Mouse (Mus musculus) urinary bladder, postnatal 14 days (tissue): ENCODE measurements at regions not wholly inside any gene's neighbourhood (a gene's known extent, or its start where the extent isn't known, plus 50 kb on each side); places are given as distances from the start of the nearest gene placed in this dataset.

Experiments used
- DNase-seq: peaks from one replicate; pipeline ENCODE4 v3.0.0; 2021; ENCODE audit warnings: low spot score

GRCm38 (mm10) chr10:68378212-68378611 lies 99.7 kb upstream of the Arid5b start:
- no peak for DNase-seq

DNA sequence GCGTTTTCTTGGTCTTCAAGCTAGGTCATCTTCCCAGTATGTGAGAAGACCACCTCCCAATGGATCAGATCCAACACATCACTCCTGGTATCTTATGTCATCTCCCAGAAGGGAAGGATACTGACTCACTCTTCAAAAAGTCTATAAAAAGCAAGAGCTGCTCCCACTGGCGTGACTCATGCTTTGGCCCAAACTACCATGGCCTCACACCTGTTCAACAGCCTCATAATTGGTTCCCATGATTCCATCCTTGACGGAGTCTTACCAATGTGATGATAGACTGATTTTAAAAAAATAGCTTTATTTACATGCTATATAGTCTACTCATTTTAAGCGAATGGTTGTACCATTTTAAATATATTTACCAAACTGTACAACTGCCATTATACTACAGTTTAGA lies 98.9 kb upstream of the Arid5b start:
- DNase-seq = no peak

DNA sequence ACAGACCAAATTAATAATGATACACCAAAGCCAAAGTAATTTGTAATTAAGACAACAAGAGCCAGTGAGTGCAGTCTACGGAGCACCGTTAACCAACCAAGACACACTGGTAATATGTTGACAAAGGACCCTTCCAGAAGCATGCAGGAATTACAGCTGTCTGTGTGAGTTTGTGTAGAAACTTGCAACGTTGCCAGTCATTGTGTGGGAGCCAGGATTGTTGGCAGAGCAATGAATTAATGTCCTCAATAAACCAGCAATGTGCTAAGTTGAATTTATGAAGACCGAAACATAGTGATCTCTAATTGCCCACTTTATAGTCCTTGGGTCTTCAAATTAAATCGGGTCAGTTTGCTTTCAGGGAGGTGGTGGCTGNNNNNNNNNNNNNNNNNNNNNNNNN lies 95.3 kb upstream of the Arid5b start:
- no peak for DNase-seq

DNA sequence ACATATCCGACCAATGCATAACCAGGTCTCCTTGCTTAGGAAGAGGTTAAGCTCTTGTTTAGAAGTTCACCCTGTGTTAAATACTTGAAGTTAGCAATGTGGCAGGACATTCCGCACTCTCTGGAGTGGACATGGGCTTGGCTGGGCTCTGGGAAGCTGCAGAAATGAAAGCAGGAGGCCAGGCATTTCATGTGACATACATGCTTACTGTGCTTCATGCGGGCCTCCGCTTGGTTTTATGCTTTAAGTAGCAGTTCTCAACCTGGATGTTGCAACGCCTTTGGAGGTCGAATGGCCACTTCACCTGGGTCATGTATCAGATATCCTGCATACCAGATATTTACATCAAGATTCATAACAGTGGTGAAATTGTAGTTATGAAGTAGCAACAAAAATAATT lies 93.2 kb upstream of the Arid5b start:
- DNase-seq = no peak

GRCm38 (mm10) chr10:68370986-68371385 lies 92.4 kb upstream of the Arid5b start:
- DNase-seq = no peak

DNA sequence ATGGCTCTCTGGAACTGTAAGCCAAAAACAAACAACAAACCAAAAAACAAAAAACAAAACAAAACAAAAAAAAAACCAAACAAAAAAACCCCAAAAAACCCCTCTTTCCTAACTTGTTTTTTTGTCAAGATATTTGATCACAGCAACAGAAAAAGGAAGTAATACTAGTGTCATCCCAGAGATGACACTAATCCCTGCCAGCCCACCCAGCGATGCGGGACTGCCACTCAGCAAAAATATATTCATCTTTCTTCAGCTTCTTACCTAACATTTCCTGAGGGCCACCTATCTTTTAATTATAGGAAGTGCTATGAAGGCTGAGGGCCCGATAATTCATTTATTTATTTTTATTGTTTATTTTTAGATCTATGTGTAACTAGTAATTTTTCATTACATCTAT lies 88.3 kb upstream of the Arid5b start:
- DNase-seq = no peak

DNA sequence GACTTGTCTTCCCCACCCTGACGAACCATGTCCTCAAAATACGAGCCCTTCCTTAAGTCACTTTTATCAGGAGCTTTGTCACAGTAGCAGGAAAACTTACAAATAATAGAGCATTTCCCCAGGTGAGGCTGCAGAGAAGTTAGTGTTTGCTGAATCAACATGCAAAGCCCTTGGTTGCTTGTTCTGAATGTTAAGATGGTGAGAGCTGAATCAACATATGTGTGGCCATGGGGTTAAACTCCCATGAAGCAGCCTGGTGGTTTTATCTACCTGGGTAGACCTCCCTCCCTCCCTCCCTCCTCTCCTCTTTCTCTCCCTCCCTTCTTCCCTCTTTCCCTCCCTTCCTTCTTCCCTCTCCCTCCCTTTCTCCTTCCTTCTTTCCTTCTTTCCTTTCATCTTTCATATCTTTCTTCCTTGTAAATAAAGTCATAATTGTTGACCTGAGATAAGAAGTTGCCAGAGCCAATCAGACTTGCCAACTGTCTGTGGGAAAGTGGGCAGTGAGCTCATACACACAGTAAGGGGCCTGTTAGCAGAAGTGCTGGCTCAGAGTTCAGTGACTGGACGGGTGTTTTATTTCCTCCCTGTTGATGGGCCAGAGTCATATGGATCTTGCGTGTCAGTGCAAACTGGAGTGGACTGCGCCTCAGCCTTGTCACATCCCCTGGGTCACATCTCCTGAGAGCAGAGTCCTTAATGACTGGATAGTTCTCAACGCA lies 82.4 kb upstream of the Arid5b start:
- DNase-seq = no peak

GRCm38 (mm10) chr10:68359135-68359534 lies 80.6 kb upstream of the Arid5b start:
- DNase-seq = no peak

DNA sequence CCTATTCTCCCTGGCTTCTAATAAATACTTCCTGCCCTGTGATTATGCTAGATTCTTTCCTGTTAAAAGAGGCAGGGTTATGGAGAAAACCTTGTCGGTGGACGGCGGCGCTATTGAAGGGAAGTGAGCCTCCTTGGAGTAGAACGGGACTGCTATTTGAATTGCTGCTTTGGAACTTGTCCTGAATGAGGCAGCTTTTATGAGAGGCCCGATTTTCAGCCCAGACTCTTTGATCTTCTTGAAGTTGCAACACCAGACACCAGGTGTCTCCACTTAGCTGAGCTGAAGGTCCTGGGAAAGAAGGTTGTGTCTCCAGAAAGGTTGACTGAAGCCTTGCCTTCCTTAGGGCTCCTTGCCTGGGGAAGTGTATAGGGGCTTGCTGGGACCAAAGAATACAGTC lies 78.4 kb upstream of the Arid5b start:
- peak; percentile 58 for DNase-seq

- DNase-seq = no peak
Observed at GRCm38 (mm10) chr10:68356521-68356920, 78.0 kb upstream of the Arid5b start.

DNA sequence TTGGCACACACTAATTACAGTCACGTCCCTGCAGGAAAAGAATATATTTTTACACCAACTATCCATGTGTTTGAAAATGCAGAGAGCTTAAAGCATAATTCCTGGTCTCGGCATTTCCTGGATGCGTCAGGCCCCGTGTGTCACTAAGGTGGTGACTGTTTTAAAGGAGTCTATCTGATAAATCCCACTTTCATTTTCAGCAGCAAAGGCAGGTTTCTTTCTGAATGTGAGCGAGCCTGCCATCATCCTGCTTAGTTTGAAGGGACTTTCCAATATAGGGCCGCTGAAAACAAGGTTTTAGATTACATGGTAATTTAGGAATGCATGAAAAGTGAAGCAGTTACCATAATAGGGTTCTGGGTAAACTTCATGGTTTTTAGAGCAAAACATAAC lies 77.5 kb upstream of the Arid5b start:
- no peak for DNase-seq

- no peak for DNase-seq
Observed at GRCm38 (mm10) chr10:68355471-68356092, 77.0 kb upstream of the Arid5b start.

DNA sequence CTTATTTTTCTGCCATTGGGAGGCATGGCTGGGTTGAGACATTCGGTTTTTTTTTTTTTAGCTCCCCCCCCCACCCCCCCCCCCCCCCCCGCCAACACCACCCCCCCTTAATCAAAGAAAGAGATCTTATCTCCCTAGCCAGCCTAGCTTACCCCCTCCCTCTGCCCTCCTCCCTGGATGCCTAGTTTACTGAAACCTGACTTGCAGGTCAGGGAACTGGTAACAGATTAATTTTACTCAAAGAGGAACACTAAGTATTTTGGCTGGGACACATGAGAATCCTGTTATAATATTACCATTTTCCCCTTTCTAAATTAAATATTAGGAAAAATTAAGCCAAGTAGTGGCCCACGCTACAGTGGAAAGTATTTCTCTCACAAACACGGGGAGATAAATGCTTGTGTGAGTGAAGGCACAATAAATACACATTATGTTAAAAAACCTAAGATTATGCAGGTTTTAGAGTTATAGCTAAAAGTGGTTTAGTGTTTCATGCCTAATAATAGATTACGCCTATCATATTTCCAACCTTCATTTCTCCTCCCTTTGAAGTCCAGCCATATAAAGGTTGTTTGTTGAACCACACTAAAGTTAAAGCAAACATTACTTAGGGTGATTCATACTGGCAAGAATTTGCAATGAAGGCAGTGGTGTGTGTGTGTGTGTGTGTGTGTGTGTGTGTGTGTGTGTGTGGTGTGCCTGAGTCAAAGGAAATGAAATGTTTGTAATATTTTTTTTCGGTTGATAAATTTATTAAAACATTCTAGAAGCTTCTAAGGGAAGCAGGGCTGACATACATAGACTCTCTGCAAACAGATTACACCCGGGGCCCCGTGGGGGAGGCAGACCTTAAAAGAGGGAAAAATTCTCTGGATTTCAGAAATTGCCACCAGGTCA lies 76.0 kb upstream of the Arid5b start:
- DNase-seq = peak; percentile 71

DNA sequence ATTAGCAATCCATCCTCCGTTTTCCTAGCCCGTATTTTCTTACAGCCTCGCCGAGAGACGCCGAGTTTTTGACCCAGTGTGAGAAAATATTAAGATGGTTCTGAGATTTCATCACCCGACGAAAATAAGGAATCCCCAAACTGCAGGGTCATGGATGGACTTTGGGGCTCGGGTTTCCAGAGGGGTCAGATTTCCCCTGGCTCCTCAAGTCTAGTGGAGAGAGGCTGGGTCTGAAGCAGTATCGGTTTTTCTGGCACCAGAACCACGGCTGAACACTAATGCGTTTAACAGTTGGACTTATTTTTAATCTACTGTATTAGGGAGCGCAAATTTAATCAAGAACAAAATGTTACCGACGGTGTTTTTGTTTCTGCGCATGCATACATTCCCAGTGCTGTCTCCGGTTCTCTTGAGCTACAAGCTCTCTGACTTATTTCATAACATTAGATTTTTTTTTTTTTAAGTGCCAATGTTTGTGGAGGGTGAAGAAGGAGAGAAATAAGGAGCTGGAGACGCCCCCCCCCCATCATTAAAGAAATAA lies 75.2 kb upstream of the Arid5b start:
- peak; percentile 26 for DNase-seq

GRCm38 (mm10) chr10:68351841-68352555 lies 73.5 kb upstream of the Arid5b start:
- no peak for DNase-seq

GRCm38 (mm10) chr10:68351441-68351840 lies 72.9 kb upstream of the Arid5b start:
- DNase-seq = no peak

DNA sequence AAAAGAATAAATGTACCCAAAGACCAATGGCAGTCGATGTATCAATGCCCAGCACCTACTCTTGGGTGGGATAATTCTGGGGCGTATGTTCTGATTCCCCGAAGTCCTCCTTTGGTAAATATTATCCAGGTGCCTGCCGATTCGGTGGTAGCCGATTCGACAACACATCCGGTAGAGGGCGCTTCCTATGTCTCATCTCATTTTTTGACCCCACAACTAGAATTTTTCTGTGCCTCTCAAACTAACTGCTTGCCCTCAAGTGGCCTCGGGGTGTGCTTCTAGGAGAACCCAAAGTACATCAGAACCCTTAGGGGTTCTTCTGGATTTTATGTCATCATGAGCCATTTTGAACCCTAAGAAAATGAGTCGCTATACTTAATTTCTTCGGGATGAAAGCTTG lies 72.3 kb upstream of the Arid5b start:
- DNase-seq = no peak

- no peak for DNase-seq
Observed at GRCm38 (mm10) chr10:68347806-68348205, 69.3 kb upstream of the Arid5b start.

- no peak for DNase-seq
Observed at GRCm38 (mm10) chr10:68344991-68345720, 66.6 kb upstream of the Arid5b start.

GRCm38 (mm10) chr10:68344211-68344610 lies 65.7 kb upstream of the Arid5b start:
- DNase-seq = no peak

DNA sequence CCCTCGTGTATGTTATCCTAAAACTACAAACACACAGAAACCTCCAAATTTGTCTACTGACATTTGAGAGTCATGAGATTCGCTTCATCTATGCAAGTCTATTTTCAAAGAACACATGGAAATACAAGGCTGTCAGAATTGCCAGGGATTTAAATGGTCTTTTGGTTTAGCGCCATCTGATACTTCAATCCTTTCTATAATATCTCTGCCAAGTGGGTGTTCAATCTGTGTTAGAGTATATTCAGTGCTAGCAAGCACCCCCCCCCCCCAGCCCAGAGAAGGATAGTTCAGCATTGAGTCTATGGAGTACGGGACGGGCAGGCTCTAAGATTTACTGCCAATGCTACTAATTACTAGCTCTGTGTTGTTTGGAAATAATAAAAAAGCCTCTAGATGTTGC lies 55.5 kb upstream of the Arid5b start:
- no peak for DNase-seq
